Mouse (Mus musculus): ENCODE data around the gene Abca1.

DNA sequence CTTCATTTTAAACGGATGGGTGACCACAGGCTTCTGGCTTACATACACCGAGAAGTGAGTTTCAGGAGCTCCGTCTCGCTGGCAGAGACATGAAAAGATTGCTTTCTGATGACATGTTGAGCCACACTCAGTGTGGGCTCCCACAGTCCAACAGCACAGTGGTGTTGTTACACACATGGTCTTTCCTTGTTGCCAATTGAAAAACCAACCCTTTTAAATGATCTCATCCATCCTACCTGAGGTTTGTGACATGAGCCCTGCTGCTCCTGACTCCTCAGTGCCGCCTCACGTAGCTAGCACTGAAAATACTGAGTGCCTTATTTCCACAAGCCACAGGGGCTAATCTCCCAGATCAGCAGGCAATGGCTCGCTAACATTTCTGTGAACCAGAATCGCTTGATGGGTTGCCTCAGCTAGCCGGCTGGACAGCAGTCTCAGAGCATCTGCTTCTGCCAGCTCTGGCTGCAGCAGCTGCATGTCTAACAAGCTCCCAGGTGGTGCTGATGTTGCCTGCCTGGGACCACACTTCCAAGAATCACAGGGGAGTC is 50.2 kb downstream of the Abca1 start:
- TF ChIP-seq CTCF (IDR thresholded peaks at IDR 0.05; ENCODE audit: low read depth) (no peak), EP300 (IDR thresholded peaks at IDR 0.05; ENCODE audit: low read depth) (no peak)

All from heart, postnatal 0 days (tissue).